In the genomic region with DNA sequence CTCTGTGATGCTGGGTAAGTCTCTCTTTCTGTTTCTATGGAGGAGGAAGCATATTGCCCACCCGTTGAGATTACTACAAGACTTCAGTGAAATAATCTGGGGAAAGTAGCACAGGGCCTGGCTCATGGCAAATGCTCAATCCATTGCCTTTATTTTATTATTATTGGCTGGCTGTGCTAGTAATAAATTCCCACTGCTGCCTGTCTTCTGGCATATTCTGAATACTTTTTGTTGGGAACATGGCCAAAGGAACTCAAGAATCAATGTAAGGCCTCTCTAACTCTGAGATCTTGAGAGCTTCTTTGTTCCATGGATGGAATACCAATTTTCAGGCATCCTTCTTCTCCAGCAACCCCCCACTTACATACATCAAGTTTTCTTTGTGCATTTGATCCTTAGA, we compare ENCODE assay signal across 23 mouse cellular contexts.
"Had no signal": no experiment of that assay in that cellular context is flagged by ENCODE, and none has a peak within 500 bp of the region (broad histone marks: within the 10 kb centered on the region; RNA-seq: fewer than 3 reads in every experiment).

No protein-coding gene starts in this region.

- H3K27ac ChIP-seq: left cerebral cortex, adult 2 months; limb, embryonic 12.5 days; liver, embryonic 12.5 days; liver, embryonic 15.5 days; lung, embryonic 15.5 days; midbrain, embryonic 10.5 days; midbrain, embryonic 13.5 days; neural tube, embryonic 12.5 days; neural tube, embryonic 15.5 days; stomach, postnatal 0 days had no signal

- H3K4me2 ChIP-seq: limb, embryonic 12.5 days; liver, embryonic 12.5 days; liver, embryonic 15.5 days; lung, embryonic 15.5 days; midbrain, embryonic 13.5 days; neural tube, embryonic 12.5 days; neural tube, embryonic 15.5 days had no signal

- H3K4me3 ChIP-seq: left cerebral cortex, adult 2 months; limb, embryonic 12.5 days; liver, embryonic 12.5 days; liver, embryonic 15.5 days; lung, embryonic 15.5 days; megakaryocyte, embryonic 14.5 days; midbrain, embryonic 10.5 days; midbrain, embryonic 13.5 days; neural tube, embryonic 12.5 days; neural tube, embryonic 15.5 days had no signal

- ATAC-seq: inflammation-experienced regulatory T-cells, adult 6 months; intestine, embryonic 16.5 days; liver, embryonic 12.5 days; midbrain, embryonic 13.5 days had no signal

- H3K9ac ChIP-seq: limb, embryonic 12.5 days; liver, embryonic 12.5 days; liver, embryonic 15.5 days; lung, embryonic 15.5 days; midbrain, embryonic 13.5 days; neural tube, embryonic 12.5 days; neural tube, embryonic 15.5 days had no signal

- H3K9me3 ChIP-seq: limb, embryonic 12.5 days; liver, embryonic 12.5 days; liver, embryonic 15.5 days; lung, embryonic 15.5 days; megakaryocyte, embryonic 14.5 days; midbrain, embryonic 10.5 days; midbrain, embryonic 13.5 days; neural tube, embryonic 12.5 days; neural tube, embryonic 15.5 days had no signal

- H3K27me3 ChIP-seq: limb, embryonic 12.5 days; liver, embryonic 12.5 days; liver, embryonic 15.5 days; lung, embryonic 15.5 days; megakaryocyte, embryonic 14.5 days; midbrain, embryonic 13.5 days; neural tube, embryonic 12.5 days; neural tube, embryonic 15.5 days had no signal

- H3K4me1 ChIP-seq: limb, embryonic 12.5 days; liver, embryonic 12.5 days; liver, embryonic 15.5 days; lung, embryonic 15.5 days; midbrain, embryonic 10.5 days; midbrain, embryonic 13.5 days; neural tube, embryonic 12.5 days; neural tube, embryonic 15.5 days had no signal

- H3K36me3 ChIP-seq: limb, embryonic 12.5 days; liver, embryonic 12.5 days; liver, embryonic 15.5 days; lung, embryonic 15.5 days; midbrain, embryonic 10.5 days; midbrain, embryonic 13.5 days; neural tube, embryonic 12.5 days; neural tube, embryonic 15.5 days had no signal

- DNase-seq: kidney, postnatal 10 days; layer of hippocampus, postnatal 36 days; liver; lung, adult 18-20 months; lung, postnatal 10 days; lung, postnatal 36 days; right cerebral cortex, adult 18-20 months; right cerebral cortex, postnatal 14 days; right cerebral cortex, postnatal 4 days; thymus, postnatal 25 days had no signal
